Mouse (Mus musculus): Measurements from ENCODE around the gene Mmp19.
A peak's percentile ranks its signal among the peaks of the same experiment; 100 is the strongest.

Mmp19 gene

DNA sequence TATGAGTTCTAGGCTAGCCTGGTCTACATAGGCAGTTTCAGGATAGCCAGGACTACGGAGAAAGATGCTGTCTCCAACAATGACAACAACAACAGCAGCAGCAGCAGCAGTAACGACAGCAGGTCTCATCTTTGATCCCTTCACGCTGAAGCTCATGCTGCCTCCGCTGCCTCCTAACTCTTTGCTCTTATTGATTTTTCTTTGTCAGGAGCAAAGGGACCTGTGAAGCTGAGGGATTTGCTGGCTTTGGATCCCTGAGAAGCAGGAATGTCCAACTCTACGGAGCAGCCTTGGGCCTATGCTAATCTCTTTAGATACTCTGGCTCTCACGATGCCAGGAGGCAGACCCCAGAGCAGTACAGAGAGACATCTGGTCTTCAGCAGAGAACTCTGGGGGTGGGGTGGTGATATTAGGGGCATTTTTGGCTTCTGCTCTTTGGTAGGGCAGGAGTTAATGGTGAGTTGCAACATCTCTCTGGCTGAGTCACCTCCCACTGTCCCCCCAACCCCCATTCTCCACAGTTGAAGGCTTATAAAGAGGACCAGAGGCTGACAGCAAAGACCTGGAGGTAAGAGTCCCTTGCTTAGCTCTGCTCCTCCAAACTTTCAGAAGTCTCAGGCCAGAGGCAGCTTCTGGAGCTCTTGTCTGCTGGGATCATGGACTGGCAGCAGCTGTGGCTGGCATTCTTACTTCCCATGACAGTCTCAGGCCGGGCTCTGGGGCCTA, at the start of gene Mmp19:
Mmp19 (plus strand) TSS at position 513 of the 727 bp plus-strand sequence.
- DNase-seq (ENCODE audit: low spot score): peak; percentile 9

DNA sequence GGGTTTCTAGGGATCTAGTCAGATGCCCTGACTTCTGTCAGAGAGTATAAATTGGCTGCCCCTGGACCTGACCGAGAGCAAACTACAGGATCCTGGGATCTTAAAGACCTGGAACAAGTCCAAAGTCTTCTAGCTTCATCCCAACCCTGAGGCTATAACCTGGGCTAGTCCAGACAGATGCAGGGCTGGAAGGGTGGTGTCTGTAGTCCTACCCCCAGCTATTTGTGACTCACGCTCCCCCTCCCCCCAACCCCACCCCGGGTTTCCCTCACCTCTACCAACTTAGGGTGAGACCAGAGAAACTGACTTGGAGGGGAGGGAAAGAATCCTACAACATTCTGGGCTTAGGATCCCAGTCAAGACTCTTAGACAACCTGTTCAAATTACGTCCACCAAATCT, 48.1 kb upstream of the Mmp19 start:
- DNase-seq (ENCODE audit: low spot score): no peak

DNA sequence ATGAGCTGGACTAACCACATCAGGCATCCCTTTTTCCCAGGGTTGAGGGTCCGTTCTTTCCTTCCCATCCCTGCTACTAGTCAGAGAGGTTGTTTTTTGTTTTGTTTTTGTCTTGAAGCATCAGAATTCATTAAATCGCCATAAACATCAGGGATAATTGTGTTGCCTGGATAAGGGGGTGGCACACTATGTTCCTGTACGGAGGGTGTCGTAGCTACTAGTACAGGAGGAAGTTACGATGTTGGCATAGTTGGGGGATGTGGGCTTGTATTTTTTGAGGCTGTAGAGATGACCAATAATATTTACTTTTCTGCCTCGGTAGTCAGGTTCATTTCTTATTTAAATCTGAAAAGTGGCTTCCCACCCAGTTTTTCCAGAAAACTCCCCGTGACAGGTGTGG, 47.5 kb upstream of the Mmp19 start:
- DNase-seq (ENCODE audit: low spot score): no peak

DNA sequence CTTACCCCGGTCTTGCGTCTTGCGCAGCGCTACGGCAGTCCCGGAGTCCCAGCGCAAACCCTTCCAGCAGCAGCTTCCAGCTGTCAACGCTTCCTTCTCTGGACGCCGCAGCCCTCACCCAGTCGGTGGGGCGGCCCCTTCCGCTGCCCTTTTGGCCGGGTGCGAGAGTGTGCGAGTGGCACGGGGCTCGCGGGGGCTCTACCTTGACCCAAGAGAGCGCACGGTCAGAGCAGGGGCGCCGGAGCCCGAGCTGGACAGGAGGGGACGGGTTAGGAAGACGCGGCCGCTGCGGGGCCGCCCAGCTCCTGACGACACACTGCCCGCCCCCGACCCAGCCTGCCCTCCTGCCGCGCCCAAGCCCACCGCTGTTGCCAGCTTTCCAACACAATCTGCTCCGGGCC, 46.9 kb upstream of the Mmp19 start:
- DNase-seq (ENCODE audit: low spot score): peak; percentile 60

DNA sequence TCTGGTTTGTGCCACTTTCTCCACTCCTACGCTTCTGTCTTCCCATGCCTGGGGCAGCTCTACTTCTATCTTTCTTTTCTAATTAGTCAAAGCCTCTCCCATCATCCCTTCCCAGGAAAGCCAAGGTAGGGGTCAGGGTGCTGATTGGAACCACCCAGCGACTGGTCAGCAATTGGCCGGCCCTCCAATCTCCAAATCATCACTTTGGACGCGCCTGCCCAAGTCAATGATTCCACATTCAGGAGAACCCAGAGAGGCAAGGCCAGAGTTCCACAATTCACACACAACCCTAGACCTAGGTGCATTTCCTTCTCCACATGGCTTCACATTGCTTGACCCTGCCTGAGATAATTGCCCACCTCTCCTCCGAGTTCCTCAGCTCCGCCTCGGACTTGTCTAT, 46.5 kb upstream of the Mmp19 start:
- DNase-seq (ENCODE audit: low spot score): no peak

DNA sequence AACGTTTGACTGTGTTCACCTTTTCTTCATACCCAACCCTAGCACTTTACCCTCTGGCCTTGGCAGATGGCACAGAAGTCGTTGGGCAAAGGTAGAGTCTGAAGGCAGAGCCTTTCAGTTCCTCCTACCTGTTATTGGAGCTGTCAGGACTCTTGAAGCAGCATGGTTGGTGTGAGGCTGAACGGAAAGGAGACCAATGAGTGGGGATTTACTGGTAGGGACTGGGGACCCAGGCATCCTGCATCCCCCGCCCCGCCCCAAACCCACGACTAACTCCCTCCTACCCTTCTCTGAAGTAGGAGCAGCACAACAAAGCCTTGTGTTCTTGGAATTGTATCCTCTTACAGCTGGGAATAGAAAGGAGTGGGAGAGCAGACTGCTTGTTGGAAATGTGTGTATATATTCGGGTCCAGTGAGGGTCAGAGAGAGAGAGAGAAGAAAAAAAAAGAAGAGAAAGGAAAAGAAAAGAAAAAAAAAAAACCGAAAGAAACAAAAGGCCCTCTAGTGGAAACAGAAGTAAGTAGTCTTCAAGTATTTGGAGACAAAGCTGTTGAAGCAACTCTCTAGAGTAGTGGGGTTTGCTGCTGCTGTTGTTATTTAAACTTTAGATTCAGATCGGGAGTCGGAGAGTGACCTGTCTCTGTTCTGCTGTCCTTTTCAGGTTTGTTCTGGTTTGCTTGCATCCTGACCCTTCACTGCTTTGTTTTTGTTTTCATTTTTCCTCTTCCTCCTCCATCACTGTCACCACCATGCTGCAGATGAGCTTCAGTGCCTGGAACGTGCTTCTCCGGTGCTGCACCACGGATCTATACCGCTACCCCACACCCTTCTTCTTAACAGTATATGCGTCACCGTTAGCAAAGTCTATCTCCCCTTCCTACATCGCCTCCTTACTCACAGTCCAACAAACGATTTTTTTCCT, 45.8 kb upstream of the Mmp19 start, which contains the start of gene Dgka:
Dgka (minus strand) TSS at position 176 of the 922 bp plus-strand sequence.
- DNase-seq (ENCODE audit: low spot score): peak; percentile 32

DNA sequence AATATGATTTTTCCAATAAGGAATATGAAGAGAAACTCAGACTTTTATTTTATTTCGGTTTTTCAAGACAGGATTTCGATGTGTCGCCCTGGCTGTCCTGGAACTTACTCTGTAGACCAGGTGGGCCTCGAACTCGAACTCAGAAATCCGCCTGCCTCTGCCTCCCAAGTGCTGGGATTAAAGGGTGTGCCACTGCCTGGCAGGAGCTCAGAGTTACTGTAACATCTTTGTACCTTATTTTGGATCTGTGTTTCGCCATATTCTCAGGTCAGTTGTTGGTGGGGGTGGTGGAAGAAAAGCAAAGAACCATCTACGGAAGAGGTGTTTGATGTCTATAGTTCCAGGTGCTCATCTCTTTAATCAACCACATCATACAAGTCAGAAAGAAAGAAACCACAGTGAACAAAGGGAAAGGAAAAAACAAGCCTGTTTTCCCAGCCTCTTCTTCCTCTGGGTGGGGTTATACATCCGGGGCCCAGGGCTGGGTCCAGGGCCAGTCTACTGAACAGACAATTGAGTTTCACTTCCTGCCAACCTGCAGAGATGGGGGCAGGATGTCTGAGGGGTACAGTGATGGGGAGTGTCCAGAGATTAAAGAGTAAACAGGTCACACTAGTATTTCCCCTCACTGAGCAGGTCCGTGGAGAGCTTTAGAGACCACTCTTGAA, 44.6 kb upstream of the Mmp19 start:
- DNase-seq (ENCODE audit: low spot score): no peak

DNA sequence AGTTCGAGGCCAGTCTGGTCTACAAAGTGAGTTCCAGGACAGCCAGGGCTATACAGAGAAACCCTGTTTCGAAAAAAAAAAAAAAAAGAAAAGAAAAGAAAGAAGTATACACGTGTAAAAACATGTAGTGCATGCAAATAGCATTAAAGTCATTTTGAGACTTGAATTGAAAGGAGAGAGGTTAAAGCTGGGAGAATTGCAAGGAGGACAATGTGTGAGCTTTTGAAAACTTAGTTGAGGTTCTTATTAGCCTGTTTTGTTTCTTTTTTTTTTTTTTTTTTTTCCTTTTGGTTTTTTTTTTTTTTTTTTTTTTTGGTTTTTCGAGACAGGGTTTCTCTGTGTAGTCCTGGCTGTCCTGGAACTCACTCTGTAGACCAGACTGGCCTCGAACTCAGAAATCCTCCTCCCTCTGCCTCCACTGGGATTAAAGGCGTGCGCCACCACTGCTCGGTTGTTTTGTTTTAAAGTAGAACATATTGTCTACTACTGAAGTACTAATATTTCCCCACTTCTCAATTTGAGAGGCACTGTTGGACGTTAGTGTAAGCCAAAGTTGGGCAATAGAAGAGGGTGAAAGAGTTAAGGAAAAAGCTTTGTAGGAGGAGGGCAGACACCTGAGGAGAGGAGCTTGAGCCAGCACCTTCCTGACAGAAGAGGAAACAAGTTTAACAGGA, 43.6 kb upstream of the Mmp19 start:
- no peak for DNase-seq (ENCODE audit: low spot score)

DNA sequence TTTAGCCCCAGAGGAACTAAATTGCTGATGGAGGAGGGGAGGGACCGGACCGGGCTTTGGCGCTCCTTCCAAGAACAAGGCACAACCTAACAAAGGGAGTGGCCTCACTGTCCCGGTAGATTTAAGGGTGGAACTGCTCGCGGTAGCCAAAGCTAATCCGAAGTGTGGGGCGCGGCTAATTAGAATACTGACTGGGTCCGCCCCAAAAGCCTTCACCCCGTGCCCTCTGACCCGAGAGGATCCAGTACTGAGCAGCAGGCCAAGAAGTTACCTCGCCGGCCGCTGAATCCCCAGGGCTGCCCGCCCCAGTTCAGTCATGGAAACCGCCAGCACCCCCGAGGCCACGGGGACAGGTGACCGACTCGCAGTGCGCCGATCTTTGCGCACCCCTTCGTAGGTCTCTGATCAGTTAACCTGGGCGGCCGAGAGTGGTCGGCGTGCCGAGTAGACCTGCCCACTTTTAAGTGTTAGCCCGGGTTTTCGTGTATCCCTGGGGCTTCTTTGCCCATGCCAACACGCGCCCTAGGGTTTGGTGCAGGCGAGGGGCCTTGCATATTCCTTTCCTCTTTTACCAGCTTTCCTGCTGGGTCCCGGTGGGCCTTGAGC, 43.0 kb upstream of the Mmp19 start, which contains the start of gene Pym1:
Pym1 (plus strand) TSS at position 244 of the 606 bp plus-strand sequence.
- peak; percentile 63 for DNase-seq (ENCODE audit: low spot score)

DNA sequence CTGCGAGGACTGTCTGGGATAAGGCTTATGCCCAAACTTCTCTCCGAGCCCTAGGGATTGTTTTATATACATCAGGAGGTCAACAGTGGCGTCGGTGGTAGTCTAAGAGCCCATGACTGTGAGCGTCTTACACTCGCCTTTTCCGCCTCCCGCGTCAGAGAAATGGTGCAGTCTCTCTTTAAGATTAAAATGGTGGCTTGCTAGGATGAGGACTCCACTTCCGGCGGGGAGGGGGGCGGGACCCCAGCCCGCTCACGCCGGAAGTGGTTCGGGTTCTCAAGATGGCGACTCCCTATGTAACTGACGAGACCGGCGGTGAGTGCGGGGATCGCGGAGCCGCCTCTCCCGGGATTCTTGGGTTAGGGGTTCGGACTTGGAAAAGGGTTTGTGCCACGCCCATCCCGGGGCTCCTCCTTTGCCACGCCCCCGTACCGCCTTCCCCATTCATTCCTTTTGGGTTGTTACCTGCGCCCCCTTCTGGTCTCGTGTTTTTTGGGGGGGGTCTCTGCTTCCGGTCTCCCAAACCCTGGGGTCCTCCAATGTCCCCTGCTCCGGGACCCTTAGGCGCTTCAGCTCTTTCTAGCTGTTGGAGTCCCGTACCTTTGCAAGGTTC, 42.4 kb upstream of the Mmp19 start:
- DNase-seq (ENCODE audit: low spot score): peak; percentile 94

DNA sequence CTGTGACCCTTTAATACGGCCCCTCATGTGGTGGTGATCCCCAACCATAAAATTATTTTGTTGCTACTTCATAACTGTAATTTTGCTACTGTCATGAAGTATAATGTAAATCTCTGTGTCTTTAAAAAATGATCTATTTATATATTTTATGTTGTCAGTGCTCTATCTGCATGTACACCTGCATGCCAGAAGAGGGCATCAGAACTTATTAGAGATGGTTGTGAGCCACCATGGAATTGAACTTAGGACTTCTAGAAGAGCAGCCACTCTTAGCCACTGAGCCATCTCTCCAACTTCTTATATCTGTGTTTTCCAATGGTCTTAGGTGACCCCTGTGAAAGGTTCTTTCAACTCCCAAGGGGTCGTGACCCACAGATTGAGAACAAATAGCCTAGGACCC, 17.8 kb upstream of the Mmp19 start:
- peak; percentile 25 for DNase-seq (ENCODE audit: low spot score)

DNA sequence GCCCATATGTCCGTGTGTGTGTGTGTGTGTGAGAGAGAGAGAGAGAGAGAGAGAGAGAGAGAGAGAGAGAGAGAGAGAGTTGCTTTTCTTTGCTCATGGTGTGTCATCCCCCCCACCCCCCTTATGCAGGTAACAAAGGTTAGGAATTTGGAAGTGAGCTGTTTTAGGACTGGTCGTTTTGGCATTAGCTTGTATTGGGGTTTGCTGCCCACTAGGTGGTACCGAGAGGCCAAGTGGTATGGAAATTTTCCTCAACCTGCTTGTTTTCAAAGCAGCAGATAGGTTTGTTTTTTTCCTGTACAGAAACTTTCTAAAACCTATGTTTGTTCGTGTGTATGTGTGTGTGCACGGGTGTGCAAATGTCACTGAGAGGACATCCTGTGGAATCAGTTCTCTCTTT, 17.0 kb upstream of the Mmp19 start:
- DNase-seq (ENCODE audit: low spot score): peak; percentile 28

DNA sequence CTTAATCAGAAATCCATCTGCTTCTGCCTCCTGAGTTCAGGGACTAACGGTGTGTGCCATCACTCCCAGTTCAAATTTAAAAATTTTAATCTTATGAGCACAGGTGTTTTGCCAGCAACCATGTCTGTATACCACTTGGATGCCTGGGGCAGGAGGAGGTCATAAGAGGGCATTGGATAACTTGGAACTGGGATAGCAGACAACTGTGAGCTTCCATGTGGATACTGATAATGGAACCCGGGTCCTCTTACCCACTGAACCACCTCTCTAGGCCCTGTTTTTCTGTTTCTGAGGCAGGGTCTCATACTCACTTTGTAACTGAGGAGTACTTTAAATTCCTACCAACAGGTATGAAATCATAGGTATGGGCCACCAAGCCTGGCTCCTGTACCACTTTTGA, 12.3 kb upstream of the Mmp19 start:
- no peak for DNase-seq (ENCODE audit: low spot score)

DNA sequence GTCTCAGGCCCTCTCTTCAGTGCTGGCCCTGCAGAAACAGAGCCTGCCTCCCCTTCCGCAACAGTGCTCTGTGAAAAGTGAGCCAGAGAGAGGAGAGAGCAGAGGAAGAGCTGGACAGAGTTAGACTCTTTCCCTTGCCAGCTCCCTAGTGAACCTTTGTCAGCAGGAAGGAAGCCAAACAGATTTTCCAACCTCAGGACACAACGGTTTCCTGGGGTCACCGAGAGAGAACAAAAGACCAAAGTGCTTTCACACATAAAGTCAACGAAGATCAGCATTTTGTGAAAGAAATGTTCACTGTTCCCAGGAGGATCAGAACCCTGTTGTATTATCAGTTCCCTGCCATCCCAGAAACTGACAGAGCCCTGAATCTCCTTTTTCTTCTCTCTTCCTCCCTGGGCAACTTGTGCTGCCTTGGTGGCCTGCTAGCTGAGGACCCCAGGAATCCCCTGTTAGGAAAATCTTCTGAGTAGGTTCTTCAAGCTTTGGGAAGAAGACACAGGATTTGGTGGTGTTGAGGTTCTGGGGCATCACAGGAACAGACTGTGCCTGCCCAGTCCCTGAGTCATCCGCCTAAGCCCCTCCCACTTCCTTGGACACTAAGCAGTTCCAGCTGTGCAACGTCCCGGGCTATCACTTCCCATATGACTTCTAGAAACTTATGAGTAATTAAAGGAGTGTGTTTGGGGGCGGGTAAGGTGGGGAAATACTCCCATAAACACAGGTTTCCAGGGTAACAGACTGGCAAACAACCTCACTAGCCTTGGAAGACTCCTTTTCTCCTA, 11.5 kb upstream of the Mmp19 start:
- no peak for DNase-seq (ENCODE audit: low spot score)

DNA sequence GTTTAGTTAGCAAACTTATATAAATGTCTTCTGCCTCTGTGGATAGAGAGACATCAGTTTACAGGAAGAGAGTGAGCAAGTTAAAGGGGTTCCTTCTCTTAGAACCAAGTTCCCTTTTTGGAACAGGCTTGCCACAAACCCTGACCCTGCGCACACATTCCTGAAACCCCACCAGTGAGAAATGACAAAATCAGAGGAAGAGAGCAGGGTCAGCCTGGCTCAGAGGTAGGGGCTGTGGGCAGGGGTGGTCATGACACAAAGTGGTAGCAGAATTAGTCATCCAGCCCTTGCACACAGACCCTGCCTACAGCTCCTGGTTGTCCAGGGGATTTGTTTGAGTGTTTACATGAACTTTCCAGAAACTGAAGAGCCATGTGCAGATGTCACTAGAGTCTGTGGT, 10.5 kb upstream of the Mmp19 start:
- DNase-seq (ENCODE audit: low spot score): no peak

DNA sequence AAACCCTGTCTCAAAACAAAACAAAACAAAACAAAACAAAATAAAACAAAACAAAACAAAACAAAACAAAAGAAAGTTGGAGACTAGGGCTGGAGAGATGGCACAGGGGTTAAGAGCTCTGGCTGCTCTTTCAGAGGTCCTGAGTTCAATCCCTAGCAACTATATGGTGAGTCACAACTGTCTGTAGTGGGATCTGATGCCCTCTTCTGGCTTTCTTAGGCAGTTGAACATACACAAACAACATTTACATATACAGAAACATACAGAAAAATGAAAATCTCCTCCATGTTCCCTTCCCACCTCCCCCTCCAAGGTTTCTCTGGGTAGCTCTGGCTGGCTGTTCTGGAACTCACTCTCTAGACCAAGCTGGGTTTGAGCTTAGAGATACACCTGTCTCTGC, 1.3 kb downstream of the Mmp19 start:
- no peak for DNase-seq (ENCODE audit: low spot score)

DNA sequence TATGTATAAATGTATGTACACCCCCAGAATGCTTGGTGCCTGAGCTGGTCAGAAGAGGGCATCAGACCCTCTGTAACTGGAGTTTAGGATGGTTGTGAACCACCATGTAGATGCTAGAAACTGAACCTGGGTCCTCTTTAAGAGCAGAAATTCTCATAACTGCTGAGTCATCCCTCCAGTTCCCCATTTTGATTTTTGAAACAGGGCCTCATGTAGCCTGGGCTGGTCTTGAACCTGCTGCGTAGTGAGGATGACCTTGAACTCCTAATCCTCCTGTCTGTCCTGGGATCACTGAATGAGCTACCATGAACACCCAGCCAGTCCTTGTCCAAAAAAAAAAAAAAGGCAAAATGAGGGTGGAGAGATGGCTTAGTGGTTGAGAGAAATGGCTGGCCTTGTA, 2.5 kb downstream of the Mmp19 start:
- no peak for DNase-seq (ENCODE audit: low spot score)

DNA sequence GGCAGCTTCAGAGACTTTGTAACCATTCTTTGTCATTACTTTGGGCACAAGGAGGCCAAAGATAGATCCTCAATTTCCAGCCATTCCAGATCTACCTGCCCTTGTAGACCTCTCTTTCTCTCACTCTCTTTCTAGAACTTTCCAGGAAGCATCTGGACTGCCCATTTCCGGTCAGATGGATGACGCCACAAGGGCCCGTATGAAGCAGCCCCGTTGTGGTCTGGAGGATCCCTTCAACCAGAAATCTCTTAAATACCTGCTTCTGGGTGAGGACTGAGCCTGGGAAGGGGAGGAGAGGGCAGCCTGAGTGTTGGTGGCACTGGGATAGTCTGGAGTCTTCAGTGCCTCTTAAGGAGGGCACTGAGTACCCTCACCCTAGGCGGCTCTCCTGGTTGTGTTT, 3.7 kb downstream of the Mmp19 start:
- no peak for DNase-seq (ENCODE audit: low spot score)

DNA sequence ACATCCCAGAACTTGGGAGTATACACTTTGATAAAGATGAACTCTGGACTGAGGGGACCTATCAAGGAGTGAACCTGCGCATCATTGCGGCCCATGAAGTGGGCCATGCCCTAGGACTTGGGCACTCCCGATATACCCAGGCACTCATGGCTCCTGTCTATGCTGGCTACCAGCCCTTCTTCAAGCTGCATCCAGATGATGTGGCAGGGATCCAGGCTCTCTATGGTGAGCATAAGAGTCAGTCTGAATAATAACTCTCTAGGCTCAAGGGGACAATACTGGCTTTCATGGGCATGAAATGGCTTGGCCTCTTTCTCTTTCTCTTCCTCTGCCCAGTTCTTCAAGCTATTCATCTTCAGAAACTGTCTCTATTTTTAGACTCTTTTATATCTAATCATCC, 4.9 kb downstream of the Mmp19 start:
- DNase-seq (ENCODE audit: low spot score): no peak

DNA sequence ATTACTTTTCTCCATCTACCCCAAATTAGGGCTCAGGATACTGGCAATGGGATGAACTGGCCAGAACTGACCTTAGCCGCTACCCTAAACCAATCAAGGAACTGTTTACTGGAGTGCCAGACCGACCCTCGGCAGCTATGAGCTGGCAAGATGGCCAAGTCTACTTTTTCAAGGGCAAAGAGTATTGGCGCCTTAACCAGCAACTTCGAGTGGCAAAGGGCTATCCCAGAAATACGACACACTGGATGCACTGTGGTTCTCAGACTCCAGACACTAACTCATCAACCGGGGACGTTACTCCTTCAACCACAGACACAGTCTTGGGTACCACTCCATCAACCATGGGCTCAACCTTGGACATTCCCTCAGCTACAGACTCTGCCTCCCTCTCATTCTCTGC, 8.0 kb downstream of the Mmp19 start:
- DNase-seq (ENCODE audit: low spot score): no peak

Measured in retina, embryonic 14.5 days (tissue).